Mouse (Mus musculus) embryonic facial prominence, embryonic 11.5 days (tissue): Measurements from ENCODE around the gene Fndc7. TPM values are rescaled to one million over a fixed set of nuclear protein-coding genes. Genes with fewer than 3 reads are reported as not detected.

ENCODE experiments used
- ATAC-seq: fragments of 200-750 bp; cut with Nextera tagmentation; replicated peaks from 2 replicates; pipeline ENCODE4 v1.8.0; 2017; ENCODE audit warnings: low read depth; ENCODE audit not compliant: insufficient number of reproducible peaks, low FRiP score, low TSS enrichment
- DNase-seq: peaks from one replicate; pipeline ENCODE4 v3.0.0-alpha.2; 2015; ENCODE audit warnings: low spot score
- H3K27ac ChIP-seq: fragments of 300-500 bp; sonication (generic); replicated peaks from 2 replicates; pipeline ENCODE4 v1.5.1; 2014; ENCODE audit warnings: mild to moderate bottlenecking, low read depth, low read length, control low read depth
- H3K27me3 ChIP-seq: fragments of 300-500 bp; sonication (generic); 2 replicates; pipeline ENCODE4 v1.6.1; 2014; ENCODE audit warnings: mild to moderate bottlenecking, low read length, moderate library complexity, mixed read lengths; ENCODE audit not compliant: control insufficient read depth, insufficient read depth
- H3K36me3 ChIP-seq: fragments of 300-500 bp; sonication (generic); replicated peaks from 2 replicates; pipeline ENCODE4 v1.6.1; 2014; ENCODE audit warnings: low read depth, mild to moderate bottlenecking, low read length, moderate library complexity, mixed read lengths; ENCODE audit not compliant: control insufficient read depth, insufficient read depth
- H3K4me1 ChIP-seq: fragments of 300-500 bp; sonication (generic); 2 replicates; pipeline ENCODE4 v1.6.1; 2014; ENCODE audit warnings: low read length, mixed read lengths; ENCODE audit not compliant: control insufficient read depth, insufficient read depth
- H3K4me2 ChIP-seq: fragments of 300-500 bp; sonication (generic); 2 replicates; pipeline ENCODE4 v1.6.1; 2014; ENCODE audit warnings: low read depth, mild to moderate bottlenecking, control low read depth, low read length, moderate library complexity
- H3K4me3 ChIP-seq: fragments of 300-500 bp; sonication (generic); 2 replicates; pipeline ENCODE4 v1.5.1; 2014; ENCODE audit warnings: low read depth, low read length, control low read depth
- H3K9ac ChIP-seq: fragments of 300-500 bp; sonication (generic); replicated peaks from 2 replicates; pipeline ENCODE4 v1.6.1; 2014; ENCODE audit warnings: mild to moderate bottlenecking, control low read depth, low read length
- H3K9me3 ChIP-seq: fragments of 300-500 bp; sonication (generic); replicated peaks from 2 replicates; pipeline ENCODE4 v1.6.1; 2016; ENCODE audit warnings: mild to moderate bottlenecking, low read length, inconsistent platforms, mixed read lengths; ENCODE audit not compliant: control insufficient read depth
- WGBS: fragments of 180-500 bp; shearing (Covaris S2); extraction: QIAGEN DNeasy Blood & Tissue Kit; methylation state at CpG from one replicate; pipeline ENCODE4 v1.1.7; 2014; 5-methylcytosine and 5-hydroxymethylcytosine counted together
- polyA plus RNA-seq: library from polyadenylated mRNA; unstranded; fragments of >200 nt; fragmentation: Nextera tagmentation; extraction: Ambion mirVana; gene quantifications from 2 replicates; pipeline ENCODE4 v1.2.1, GENCODE M21; 2014

Fndc7 gene
- polyA plus RNA-seq, 1 experiment from 2014 or later = not detected

DNA sequence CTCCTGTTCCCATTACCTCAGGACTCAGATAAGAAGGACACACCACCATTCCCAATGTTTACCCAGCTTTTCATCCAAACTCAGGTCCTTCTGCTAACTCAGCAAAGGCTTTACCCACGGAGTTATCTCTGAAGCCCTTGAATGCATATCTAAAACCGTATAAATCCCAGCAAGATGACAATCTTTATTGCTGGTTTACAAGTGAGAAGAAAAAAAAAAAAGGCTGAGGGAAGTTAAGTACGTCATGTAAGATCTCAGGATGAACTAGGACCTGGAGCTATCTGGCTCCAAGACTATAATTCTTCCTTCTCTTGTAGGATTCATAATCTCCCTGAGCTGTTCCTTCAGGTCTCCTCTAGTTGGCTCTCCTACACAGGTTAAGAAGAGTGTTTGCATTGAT lies 38.3 kb downstream of the Fndc7 start:
- DNase-seq (no peak), ATAC-seq (no peak)
- Histone ChIP-seq H3K4me2 (no peak overlapping the region), H3K27ac (no peak overlapping the region), H3K27me3 (no peaks in the 10 kb centered on the region), H3K9me3 (no peaks in the 10 kb centered on the region), H3K9ac (no peak overlapping the region), H3K4me1 (no peaks in the 10 kb centered on the region), H3K4me3 (no peak overlapping the region), H3K36me3 (no peaks in the 10 kb centered on the region)
- 77% methylated on average over 3 of the region's 3 CpGs for WGBS

DNA sequence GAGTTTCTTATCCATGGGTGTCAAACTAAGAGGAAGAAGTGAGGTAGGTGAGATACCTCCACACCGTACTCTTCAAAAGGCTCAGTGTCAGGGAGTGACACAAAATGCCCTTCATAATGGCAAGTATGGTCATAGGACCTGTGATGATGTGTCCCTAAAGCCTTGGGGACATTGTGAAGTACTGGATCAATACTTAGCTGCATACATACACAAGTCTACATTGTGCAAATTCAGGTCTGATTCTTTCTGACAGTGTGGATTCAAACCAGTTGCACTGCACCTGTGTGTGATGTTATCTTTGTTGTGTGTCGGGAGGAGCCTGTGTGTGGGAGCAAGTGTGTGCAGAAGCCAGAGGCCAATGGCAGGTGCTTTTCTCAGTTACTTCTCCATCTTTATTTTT lies 38.7 kb downstream of the Fndc7 start:
- no peak overlapping the region for H3K4me3 ChIP-seq
- H3K4me2 ChIP-seq = no peak overlapping the region
- WGBS = 73% methylated on average over 2 of the region's 2 CpGs
- no peak for DNase-seq
- no peaks in the 10 kb centered on the region for H3K36me3 ChIP-seq
- H3K27me3 ChIP-seq = no peaks in the 10 kb centered on the region
- no peaks in the 10 kb centered on the region for H3K4me1 ChIP-seq
- no peak for ATAC-seq
- no peak overlapping the region for H3K27ac ChIP-seq
- no peaks in the 10 kb centered on the region for H3K9me3 ChIP-seq
- no peak overlapping the region for H3K9ac ChIP-seq

DNA sequence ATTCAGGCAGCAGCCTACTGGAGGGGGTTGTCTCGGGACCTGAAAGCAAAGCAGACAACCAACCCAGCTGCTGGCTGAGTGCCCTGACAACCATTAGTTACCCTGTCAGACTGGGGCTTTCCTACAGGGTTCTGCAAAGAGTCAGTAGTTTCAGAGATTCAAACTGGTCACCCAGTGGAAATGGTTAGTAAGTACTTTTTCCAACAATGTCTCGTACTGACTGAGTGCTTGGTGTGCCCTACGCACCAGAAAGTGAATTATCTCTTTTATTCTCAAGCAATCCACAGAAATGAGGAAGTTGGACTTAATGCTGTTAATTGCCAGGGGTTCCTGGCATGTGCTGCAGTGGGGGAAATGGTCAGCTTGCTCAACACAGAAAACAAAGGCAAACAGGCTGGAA lies 39.3 kb downstream of the Fndc7 start:
- H3K4me1 ChIP-seq = no peaks in the 10 kb centered on the region
- no peak overlapping the region for H3K4me3 ChIP-seq
- H3K27ac ChIP-seq = no peak overlapping the region
- H3K27me3 ChIP-seq = no peaks in the 10 kb centered on the region
- H3K4me2 ChIP-seq = no peak overlapping the region
- no peak for DNase-seq
- ATAC-seq = no peak
- no peaks in the 10 kb centered on the region for H3K9me3 ChIP-seq
- WGBS = 66% methylated on average over 3 of the region's 3 CpGs
- no peaks in the 10 kb centered on the region for H3K36me3 ChIP-seq
- H3K9ac ChIP-seq = no peak overlapping the region

DNA sequence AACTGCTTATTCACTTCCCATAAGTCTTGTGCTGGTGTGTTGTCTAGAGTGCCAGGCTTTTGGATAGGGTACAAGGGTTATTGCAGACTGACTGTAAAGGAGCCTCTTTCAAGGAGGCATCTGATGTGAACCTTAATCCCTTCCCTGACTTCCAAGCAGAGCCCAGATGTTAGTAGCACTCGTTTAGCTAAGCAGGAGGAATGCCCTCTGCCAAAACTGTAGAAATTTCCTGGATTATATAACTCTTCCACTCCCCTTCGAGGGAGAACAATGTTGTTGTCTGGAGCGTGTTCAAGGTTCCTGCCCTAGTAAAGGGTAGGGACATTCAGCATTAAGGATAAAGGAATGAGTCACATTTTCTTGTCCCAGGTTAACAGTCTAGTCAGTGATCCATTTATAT lies 43.2 kb downstream of the Fndc7 start:
- DNase-seq (no peak), ATAC-seq (no peak)
- Histone ChIP-seq H3K4me2 (no peak overlapping the region), H3K9ac (no peak overlapping the region), H3K27me3 (no peaks in the 10 kb centered on the region), H3K36me3 (no peaks in the 10 kb centered on the region), H3K4me3 (no peak overlapping the region), H3K27ac (no peak overlapping the region), H3K9me3 (no peaks in the 10 kb centered on the region), H3K4me1 (no peaks in the 10 kb centered on the region)
- WGBS = 71% methylated on average over 3 of the region's 3 CpGs

DNA sequence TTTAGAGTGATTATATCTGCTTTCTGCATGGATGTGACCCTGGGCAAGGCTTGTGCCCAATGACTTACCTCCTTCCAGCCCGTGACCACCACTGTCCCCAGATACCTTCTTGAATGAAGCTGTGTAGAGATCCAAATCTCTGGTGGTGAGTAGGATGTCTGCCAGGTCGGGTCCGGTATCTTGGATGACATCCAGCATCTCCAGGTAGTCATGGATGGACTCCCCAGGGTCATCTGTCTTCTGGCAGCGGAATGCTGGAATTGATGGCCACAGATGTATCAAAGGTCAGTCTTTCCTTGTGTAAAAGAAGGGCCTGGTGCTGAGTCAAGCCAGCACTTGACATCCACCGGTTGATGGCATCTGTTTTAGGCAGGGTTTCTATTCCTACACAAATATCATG lies 45.3 kb downstream of the Fndc7 start:
- DNase-seq = no peak
- H3K27ac ChIP-seq = no peak overlapping the region
- H3K4me3 ChIP-seq = no peak overlapping the region
- WGBS = 85% methylated on average over 5 of the region's 5 CpGs
- H3K9me3 ChIP-seq = no peaks in the 10 kb centered on the region
- no peak for ATAC-seq
- H3K9ac ChIP-seq = no peak overlapping the region
- no peaks in the 10 kb centered on the region for H3K36me3 ChIP-seq
- H3K4me2 ChIP-seq = no peak overlapping the region
- no peaks in the 10 kb centered on the region for H3K27me3 ChIP-seq
- H3K4me1 ChIP-seq = no peaks in the 10 kb centered on the region

DNA sequence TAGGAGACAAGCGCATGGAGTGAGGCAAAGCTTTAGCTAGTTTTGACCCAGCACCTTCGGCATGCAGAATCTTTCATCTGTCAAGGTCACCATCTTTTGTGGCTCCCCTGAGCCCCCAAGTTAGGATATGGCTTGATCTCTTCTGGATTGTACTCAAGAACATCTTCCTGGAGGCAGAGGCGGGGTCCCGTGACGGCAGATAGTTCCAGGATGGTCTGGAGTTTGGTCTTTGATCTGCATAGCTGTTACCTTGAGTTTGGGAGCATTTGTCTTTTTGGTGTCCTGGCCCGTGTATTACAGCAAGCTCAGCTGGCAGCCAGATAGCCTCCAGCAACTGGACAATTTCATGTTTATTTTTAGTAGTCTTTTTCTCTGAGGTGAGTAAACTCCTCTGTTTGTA lies 45.8 kb downstream of the Fndc7 start:
- Histone ChIP-seq H3K4me1 (no peaks in the 10 kb centered on the region), H3K27me3 (no peaks in the 10 kb centered on the region), H3K36me3 (no peaks in the 10 kb centered on the region), H3K9me3 (no peaks in the 10 kb centered on the region), H3K4me3 (no peak overlapping the region), H3K9ac (no peak overlapping the region), H3K4me2 (no peak overlapping the region), H3K27ac (no peak overlapping the region)
- DNase-seq (no peak), ATAC-seq (no peak)
- WGBS = 86% methylated on average over 6 of the region's 6 CpGs

DNA sequence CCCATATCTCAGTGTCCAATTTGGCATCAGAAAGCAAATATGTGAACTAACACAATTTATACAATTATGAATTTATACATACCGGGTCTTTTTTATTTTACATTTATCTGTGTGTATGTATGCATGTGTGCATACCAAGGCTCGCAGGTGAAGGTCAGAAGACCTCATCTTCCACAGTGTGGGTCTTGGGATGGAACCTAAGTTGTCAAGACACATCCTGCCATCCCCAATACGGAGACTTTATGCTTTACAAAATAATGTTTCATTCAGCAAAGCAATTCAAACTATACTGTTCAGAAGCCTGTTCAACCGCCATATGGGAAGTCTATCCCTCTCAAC lies 49.1 kb downstream of the Fndc7 start:
- DNase-seq (no peak), ATAC-seq (peak; percentile 42)
- H3K9ac ChIP-seq = no peak overlapping the region
- no peak overlapping the region; the same call in 1 of the 2 replicates for H3K4me3 ChIP-seq
- H3K4me2 ChIP-seq = no peak overlapping the region
- no peaks in the 10 kb centered on the region for H3K9me3 ChIP-seq
- 57% methylated on average over 4 of the region's 4 CpGs for WGBS
- no peaks in the 10 kb centered on the region for H3K36me3 ChIP-seq
- no peaks in the 10 kb centered on the region for H3K4me1 ChIP-seq
- H3K27ac ChIP-seq = no peak overlapping the region
- no peaks in the 10 kb centered on the region for H3K27me3 ChIP-seq

DNA sequence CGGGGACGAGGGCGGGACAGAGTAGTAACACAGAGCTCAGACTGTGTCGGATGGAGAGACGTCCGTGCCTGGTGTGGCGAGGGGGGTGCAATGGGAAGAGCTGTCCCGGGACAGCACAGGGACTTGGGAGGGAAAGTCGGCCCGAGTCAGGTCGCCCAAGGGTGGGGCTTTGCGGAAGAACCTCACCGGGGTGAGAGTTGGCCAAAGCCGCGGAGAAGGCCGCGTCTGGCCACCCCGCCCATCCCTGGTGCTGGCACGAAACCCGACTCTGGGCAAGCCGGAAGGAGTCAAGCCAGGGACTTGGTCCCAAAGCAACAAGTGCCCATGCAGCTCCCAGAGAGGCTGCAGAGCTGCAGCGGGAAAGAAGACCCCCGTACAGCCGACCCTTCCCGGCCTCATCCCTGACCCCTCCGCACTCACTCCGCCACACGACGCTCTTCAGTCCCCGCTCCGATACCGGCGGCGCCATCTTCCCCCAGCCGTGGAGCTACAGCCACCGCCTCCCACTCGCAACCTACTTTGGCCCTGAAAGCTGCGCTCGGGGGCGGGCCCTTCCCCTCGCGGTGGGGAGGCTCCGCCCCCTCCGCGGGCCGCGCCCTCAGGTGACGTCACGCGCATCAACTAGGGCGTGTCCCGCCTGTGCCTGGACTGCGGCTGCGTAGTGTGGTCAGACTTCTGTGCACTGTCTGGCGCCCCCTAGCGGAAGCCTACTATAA lies 49.6 kb downstream of the Fndc7 start, which contains the start of gene Stxbp3:
Gene Stxbp3 (minus strand): TSS at position 527 of the 716 bp plus-strand sequence.
- peak within 1 kb of the TSS; percentile 80 for H3K9ac ChIP-seq
- no peaks in the 10 kb centered on the region for H3K9me3 ChIP-seq
- peak within 1 kb of the TSS; percentile 55 for H3K4me2 ChIP-seq
- no peaks in the 10 kb centered on the region for H3K27me3 ChIP-seq
- H3K4me3 ChIP-seq = peak within 1 kb of the TSS; percentile 81
- DNase-seq = peak; percentile 97
- peak; percentile 93 for ATAC-seq
- peak within 1 kb of the TSS; percentile 65; the same call in 1 of the 2 replicates for H3K27ac ChIP-seq
- no peaks in the 10 kb centered on the region for H3K4me1 ChIP-seq
- whole genome bisulfite sequencing = under 1% methylated on average over 56 of the region's 56 CpGs
- H3K36me3 ChIP-seq = no peaks in the 10 kb centered on the region
